Mouse (Mus musculus): ENCODE measurements at regions not wholly inside any gene's neighbourhood (a gene's known extent, or its start where the extent isn't known, plus 50 kb on each side); places are given as distances from the start of the nearest gene placed in this dataset.

DNA sequence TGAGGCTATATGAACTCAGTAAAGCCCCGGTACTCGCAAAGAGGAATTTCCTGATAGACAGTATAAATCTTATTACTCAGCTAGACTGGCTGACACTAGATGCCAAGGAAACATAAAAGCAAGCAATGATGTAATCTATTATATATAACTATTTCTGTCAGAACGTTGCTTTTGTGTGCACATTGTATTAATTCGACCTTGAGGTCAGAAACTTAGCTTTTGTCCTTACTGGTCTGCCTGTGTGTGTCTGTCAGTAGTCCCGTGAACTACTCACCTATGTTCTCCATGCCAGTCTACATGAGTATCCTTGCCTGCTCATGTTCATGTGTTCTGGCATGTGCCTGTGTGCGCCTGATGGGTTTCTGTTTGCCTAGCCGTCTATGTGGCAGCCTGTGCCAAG lies 70.5 kb downstream of the Tmx1 start:
- WGBS = 56% methylated on average over 7 of the region's 7 CpGs
- H3K27me3 ChIP-seq (ENCODE audit: control insufficient read depth, insufficient read depth, low read length) = no peaks in the 10 kb centered on the region
- no peak for ATAC-seq (ENCODE audit: insufficient read depth, low FRiP score)

DNA sequence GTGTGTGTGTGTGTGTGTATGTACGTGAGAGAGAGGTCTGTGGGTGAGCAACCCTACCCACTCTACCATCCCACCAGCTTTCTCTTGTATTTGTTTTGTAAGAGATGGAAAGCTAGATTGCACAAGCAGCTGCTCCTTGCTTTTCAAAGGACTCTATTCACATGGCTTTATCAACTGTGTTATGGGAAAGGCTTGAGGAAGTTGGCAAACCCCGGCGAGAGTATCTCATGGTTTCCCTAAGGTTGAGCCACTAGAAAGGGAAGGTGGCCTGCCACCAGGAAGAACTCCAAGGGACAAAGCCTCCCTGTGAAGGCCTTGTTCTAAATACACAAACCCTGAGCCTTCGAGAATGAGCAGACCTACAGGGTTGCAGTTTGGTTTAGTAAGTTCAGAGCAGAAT lies 71.8 kb downstream of the Tmx1 start:
- Histone ChIP-seq H3K4me1 (ENCODE audit: control insufficient read depth, insufficient read depth, low read length) (peaks cover 7% of the 10 kb centered on the region; the same call in 1 of the 2 replicates), H3K4me3 (replicated peaks; ENCODE audit: low read length) (no peak overlapping the region), H3K27me3 (ENCODE audit: control insufficient read depth, insufficient read depth, low read length) (no peaks in the 10 kb centered on the region), H3K36me3 (ENCODE audit: control insufficient read depth, insufficient read depth, low read length) (no peaks in the 10 kb centered on the region), H3K9me3 (replicated peaks; ENCODE audit: control insufficient read depth, low read length) (no peaks in the 10 kb centered on the region), H3K4me2 (ENCODE audit: low read depth, low read length) (no peak overlapping the region), H3K27ac (ENCODE audit: low read length) (peak overlapping the region; percentile 51), H3K9ac (ENCODE audit: low read length) (no peak overlapping the region)
- 60% methylated on average over 4 of the region's 4 CpGs for WGBS
- ATAC-seq (ENCODE audit: insufficient read depth, low FRiP score) = peak; percentile 56; the same call in 1 of the 2 replicates

More for the DNA sequence above, 70.5 kb downstream of the Tmx1 start:
- Histone ChIP-seq H3K36me3 (ENCODE audit: control insufficient read depth, insufficient read depth, low read length) (no peaks in the 10 kb centered on the region), H3K4me2 (ENCODE audit: low read depth, low read length) (no peak overlapping the region), H3K4me3 (replicated peaks; ENCODE audit: low read length) (no peak overlapping the region), H3K9ac (ENCODE audit: low read length) (no peak overlapping the region), H3K27ac (ENCODE audit: low read length) (peak overlapping the region; percentile 53), H3K4me1 (ENCODE audit: control insufficient read depth, insufficient read depth, low read length) (peaks cover 7% of the 10 kb centered on the region; the same call in 1 of the 2 replicates), H3K9me3 (replicated peaks; ENCODE audit: control insufficient read depth, low read length) (no peaks in the 10 kb centered on the region)

DNA sequence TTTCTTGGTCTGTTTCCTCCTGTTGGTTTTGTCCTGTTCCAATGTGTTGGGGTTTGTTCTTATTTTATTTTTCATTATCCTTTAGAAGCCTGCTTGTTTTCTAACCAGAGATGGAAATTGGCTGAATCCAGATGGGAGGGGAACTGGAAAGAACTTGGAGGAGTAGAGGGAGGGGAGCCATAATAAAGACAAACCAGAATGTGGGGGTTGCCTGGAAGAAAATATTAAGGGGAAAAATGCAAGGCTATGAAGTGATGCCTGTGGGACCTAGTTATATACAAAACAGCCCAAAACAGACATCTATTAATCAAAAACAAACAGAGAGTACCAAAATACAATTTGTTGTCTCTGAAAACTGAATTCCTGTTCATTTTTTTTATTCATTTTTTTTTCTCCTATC lies 78.8 kb downstream of the Tmx1 start:
- no peak for ATAC-seq (ENCODE audit: insufficient read depth, low FRiP score)
- no peak overlapping the region for H3K4me3 ChIP-seq (replicated peaks; ENCODE audit: low read length)

DNA sequence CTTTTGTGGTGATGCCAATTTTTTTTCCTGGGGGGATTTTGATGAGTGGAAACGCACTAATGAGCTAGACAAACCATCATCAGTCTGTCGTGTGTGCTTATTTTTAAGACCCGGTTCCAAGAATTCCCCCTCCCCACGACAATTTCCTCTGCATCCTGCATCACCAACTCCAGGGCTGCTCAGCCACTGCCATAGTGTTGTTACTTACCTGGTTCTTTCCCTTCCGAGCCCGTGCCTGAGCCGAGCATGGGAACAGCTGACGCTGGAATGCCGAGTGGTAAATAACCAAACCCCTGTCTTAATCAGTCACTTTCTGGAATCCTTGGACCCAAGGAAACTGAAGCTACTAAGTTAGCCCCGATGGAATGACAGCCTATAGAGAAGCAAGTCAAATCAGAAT lies 79.3 kb downstream of the Tmx1 start:
- Histone ChIP-seq H3K4me2 (ENCODE audit: low read depth, low read length) (no peak overlapping the region), H3K4me3 (replicated peaks; ENCODE audit: low read length) (no peak overlapping the region), H3K9ac (ENCODE audit: low read length) (no peak overlapping the region), H3K27ac (ENCODE audit: low read length) (no peak overlapping the region), H3K36me3 (ENCODE audit: control insufficient read depth, insufficient read depth, low read length) (no peaks in the 10 kb centered on the region), H3K4me1 (ENCODE audit: control insufficient read depth, insufficient read depth, low read length) (peaks cover 7% of the 10 kb centered on the region), H3K27me3 (ENCODE audit: control insufficient read depth, insufficient read depth, low read length) (no peaks in the 10 kb centered on the region), H3K9me3 (replicated peaks; ENCODE audit: control insufficient read depth, low read length) (no peaks in the 10 kb centered on the region)
- 52% methylated on average over 10 of the region's 10 CpGs for WGBS
- ATAC-seq (ENCODE audit: insufficient read depth, low FRiP score) = no peak

More for the DNA sequence above, 78.8 kb downstream of the Tmx1 start:
- Histone ChIP-seq H3K27me3 (ENCODE audit: control insufficient read depth, insufficient read depth, low read length) (no peaks in the 10 kb centered on the region), H3K9ac (ENCODE audit: low read length) (no peak overlapping the region), H3K27ac (ENCODE audit: low read length) (no peak overlapping the region), H3K9me3 (replicated peaks; ENCODE audit: control insufficient read depth, low read length) (no peaks in the 10 kb centered on the region), H3K36me3 (ENCODE audit: control insufficient read depth, insufficient read depth, low read length) (no peaks in the 10 kb centered on the region), H3K4me1 (ENCODE audit: control insufficient read depth, insufficient read depth, low read length) (peaks cover 7% of the 10 kb centered on the region), H3K4me2 (ENCODE audit: low read depth, low read length) (no peak overlapping the region)

DNA sequence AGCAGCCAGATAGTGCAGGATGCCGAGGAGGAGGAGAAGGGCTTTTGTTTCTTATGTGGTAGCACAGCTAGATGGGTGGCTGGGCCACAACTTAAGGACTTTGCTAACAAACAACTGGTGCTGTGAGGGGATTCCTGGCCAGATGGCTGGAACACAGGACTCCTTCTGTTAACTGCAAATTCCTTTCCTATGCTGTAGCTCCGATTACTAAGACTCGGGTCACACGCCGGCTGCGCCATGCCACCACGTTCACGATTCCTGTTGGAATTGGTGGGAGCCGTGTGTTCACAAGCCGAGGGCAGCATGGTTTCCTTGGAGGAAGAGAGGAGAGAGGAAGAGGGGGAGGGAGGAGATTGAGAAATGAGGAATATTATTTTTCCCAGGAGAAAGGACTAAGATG lies 79.9 kb downstream of the Tmx1 start:
- H3K27ac ChIP-seq (ENCODE audit: low read length) = peak overlapping the region; percentile 2; the same call in 1 of the 2 replicates
- H3K4me1 ChIP-seq (ENCODE audit: control insufficient read depth, insufficient read depth, low read length) = peaks cover 7% of the 10 kb centered on the region
- H3K27me3 ChIP-seq (ENCODE audit: control insufficient read depth, insufficient read depth, low read length) = no peaks in the 10 kb centered on the region
- no peaks in the 10 kb centered on the region for H3K36me3 ChIP-seq (ENCODE audit: control insufficient read depth, insufficient read depth, low read length)
- H3K4me2 ChIP-seq (ENCODE audit: low read depth, low read length) = no peak overlapping the region
- no peaks in the 10 kb centered on the region for H3K9me3 ChIP-seq (replicated peaks; ENCODE audit: control insufficient read depth, low read length)
- ATAC-seq (ENCODE audit: insufficient read depth, low FRiP score) = no peak
- WGBS = 65% methylated on average over 10 of the region's 10 CpGs
- H3K4me3 ChIP-seq (replicated peaks; ENCODE audit: low read length) = no peak overlapping the region
- H3K9ac ChIP-seq (ENCODE audit: low read length) = no peak overlapping the region

DNA sequence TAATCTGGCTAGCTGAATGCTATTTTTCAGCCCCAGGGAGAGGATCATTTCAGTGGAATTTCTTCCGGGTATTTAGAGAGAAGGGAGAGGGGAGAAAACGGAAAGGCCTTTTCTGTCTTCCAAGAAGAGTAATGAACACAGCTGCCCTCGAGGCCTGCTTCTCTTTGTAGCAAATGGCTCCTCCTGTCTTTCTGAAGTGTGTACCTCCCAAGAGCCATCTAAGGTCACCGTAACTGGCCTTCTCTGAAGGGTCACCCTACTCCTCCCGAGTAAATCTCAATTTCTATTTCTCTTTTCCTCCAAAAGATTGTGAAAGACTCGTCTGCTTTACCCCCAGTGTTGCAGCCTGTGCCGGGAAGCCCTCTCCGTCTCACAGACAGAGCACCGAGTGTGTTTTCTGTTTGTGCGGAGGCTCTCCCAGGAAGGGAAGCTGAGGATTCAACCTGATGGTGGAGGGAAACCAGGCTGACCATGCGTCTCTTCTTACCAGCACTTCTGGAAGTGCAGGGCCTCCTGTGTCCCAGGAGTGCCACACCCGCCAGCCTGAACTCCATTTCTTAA lies 80.6 kb downstream of the Tmx1 start:
- Histone ChIP-seq H3K9me3 (replicated peaks; ENCODE audit: control insufficient read depth, low read length) (no peaks in the 10 kb centered on the region), H3K4me3 (replicated peaks; ENCODE audit: low read length) (no peak overlapping the region), H3K4me2 (ENCODE audit: low read depth, low read length) (no peak overlapping the region), H3K27me3 (ENCODE audit: control insufficient read depth, insufficient read depth, low read length) (no peaks in the 10 kb centered on the region), H3K27ac (ENCODE audit: low read length) (no peak overlapping the region), H3K9ac (ENCODE audit: low read length) (no peak overlapping the region), H3K4me1 (ENCODE audit: control insufficient read depth, insufficient read depth, low read length) (peaks cover 7% of the 10 kb centered on the region), H3K36me3 (ENCODE audit: control insufficient read depth, insufficient read depth, low read length) (no peaks in the 10 kb centered on the region)
- 61% methylated on average over 12 of the region's 12 CpGs for WGBS
- ATAC-seq (ENCODE audit: insufficient read depth, low FRiP score) = no peak

DNA sequence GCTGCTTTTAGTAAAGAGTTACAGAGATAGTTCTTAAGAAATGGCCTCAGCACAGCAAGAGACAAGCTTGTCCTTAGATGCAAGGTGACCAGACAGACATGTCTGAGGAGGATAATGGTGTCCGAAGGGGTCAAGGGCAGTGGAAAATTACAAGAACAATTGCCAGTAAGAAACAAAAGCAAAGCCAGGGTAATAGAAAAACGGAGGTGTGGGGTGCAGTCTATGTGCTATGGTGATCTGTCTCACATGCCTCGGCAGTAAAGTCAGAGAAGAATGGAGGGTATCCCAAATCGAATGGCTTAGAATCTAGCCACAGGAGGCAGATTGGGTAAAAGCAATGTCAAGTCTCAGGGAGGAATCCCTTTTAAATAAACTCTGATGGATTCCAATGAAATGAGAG lies 86.2 kb downstream of the Tmx1 start:
- ATAC-seq (ENCODE audit: insufficient read depth, low FRiP score) = no peak
- H3K4me2 ChIP-seq (ENCODE audit: low read depth, low read length) = no peak overlapping the region
- H3K4me1 ChIP-seq (ENCODE audit: control insufficient read depth, insufficient read depth, low read length) = peaks cover 3% of the 10 kb centered on the region
- no peak overlapping the region for H3K4me3 ChIP-seq (replicated peaks; ENCODE audit: low read length)
- no peak overlapping the region for H3K27ac ChIP-seq (ENCODE audit: low read length)
- WGBS = 80% methylated on average over 4 of the region's 4 CpGs
- no peaks in the 10 kb centered on the region for H3K27me3 ChIP-seq (ENCODE audit: control insufficient read depth, insufficient read depth, low read length)
- H3K36me3 ChIP-seq (ENCODE audit: control insufficient read depth, insufficient read depth, low read length) = no peaks in the 10 kb centered on the region
- H3K9ac ChIP-seq (ENCODE audit: low read length) = no peak overlapping the region
- no peaks in the 10 kb centered on the region for H3K9me3 ChIP-seq (replicated peaks; ENCODE audit: control insufficient read depth, low read length)

DNA sequence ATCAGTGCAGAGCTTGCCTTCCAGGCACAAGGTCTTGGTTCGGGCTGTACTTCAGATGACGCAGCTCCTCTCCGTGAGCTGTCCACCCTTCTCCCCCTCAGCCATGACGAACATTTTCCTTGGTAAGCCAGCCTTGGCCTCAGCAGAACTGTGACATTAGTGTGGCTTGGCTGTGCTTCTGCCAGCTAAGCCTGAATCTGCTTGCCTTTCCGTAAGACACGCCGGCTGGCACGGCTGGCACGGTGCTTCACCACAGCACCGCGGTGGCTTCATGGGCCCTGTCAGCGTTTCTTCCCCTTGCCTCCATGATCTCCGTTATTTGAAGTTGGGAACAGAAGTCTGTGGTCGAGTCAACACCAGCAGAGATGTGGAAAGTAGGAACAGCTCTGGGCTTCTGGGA lies 87.0 kb downstream of the Tmx1 start:
- H3K27ac ChIP-seq (ENCODE audit: low read length) = no peak overlapping the region
- WGBS = 94% methylated on average over 14 of the region's 14 CpGs
- H3K4me3 ChIP-seq (replicated peaks; ENCODE audit: low read length) = no peak overlapping the region
- no peak for ATAC-seq (ENCODE audit: insufficient read depth, low FRiP score)
- no peak overlapping the region for H3K4me2 ChIP-seq (ENCODE audit: low read depth, low read length)
- H3K4me1 ChIP-seq (ENCODE audit: control insufficient read depth, insufficient read depth, low read length) = peaks cover 10% of the 10 kb centered on the region
- H3K9ac ChIP-seq (ENCODE audit: low read length) = no peak overlapping the region
- H3K9me3 ChIP-seq (replicated peaks; ENCODE audit: control insufficient read depth, low read length) = no peaks in the 10 kb centered on the region
- no peaks in the 10 kb centered on the region for H3K27me3 ChIP-seq (ENCODE audit: control insufficient read depth, insufficient read depth, low read length)
- H3K36me3 ChIP-seq (ENCODE audit: control insufficient read depth, insufficient read depth, low read length) = no peaks in the 10 kb centered on the region

DNA sequence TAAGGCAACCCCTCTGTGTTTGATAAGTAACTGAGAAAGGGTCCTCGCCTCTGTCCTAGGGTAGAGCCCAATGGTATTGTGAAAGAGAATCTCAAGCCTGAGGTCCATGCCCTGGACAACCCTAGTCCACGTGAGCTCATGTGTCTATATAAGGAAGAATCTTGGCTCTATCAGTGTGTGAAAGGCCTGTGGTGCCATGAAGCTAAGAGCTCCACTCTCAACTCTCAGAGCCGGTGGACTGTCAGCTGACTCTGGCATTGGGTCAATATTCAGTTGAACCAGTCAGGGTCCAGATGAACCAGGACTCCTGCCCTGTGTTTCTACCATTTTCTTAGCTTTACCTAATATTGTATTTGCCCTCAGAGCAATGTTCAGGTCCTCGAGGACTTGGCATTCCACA lies 88.5 kb downstream of the Tmx1 start:
- Histone ChIP-seq H3K4me2 (ENCODE audit: low read depth, low read length) (no peak overlapping the region), H3K4me3 (replicated peaks; ENCODE audit: low read length) (no peak overlapping the region), H3K4me1 (ENCODE audit: control insufficient read depth, insufficient read depth, low read length) (peaks cover 14% of the 10 kb centered on the region), H3K9me3 (replicated peaks; ENCODE audit: control insufficient read depth, low read length) (no peaks in the 10 kb centered on the region), H3K27ac (ENCODE audit: low read length) (no peak overlapping the region), H3K9ac (ENCODE audit: low read length) (no peak overlapping the region), H3K27me3 (ENCODE audit: control insufficient read depth, insufficient read depth, low read length) (no peaks in the 10 kb centered on the region), H3K36me3 (ENCODE audit: control insufficient read depth, insufficient read depth, low read length) (no peaks in the 10 kb centered on the region)
- ATAC-seq (ENCODE audit: insufficient read depth, low FRiP score) = no peak
- 88% methylated on average over 4 of the region's 4 CpGs for WGBS

DNA sequence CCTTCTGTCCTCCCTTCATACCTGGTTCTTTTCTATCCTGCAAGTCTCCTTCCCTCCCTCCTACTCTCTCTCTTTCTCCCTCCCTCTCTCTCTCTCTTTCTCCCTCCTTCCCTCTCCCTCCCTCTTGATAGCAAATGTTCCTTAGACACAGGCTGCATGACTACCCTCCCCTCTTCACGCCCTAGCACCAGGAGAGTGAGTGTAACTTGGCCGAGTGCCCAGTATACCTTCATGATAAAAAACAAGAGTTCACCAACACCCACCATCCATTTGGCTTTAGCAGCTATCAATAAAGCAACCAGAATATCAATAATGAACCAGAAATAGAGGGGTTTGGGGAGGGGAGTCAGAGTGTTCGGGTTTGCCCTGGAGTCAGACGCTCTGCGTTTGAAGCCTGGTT lies 90.4 kb downstream of the Tmx1 start:
- no peak overlapping the region for H3K4me3 ChIP-seq (replicated peaks; ENCODE audit: low read length)
- no peak overlapping the region for H3K4me2 ChIP-seq (ENCODE audit: low read depth, low read length)
- no peaks in the 10 kb centered on the region for H3K9me3 ChIP-seq (replicated peaks; ENCODE audit: control insufficient read depth, low read length)
- H3K27me3 ChIP-seq (ENCODE audit: control insufficient read depth, insufficient read depth, low read length) = no peaks in the 10 kb centered on the region
- H3K9ac ChIP-seq (ENCODE audit: low read length) = no peak overlapping the region
- peak overlapping the region; percentile 77 for H3K27ac ChIP-seq (ENCODE audit: low read length)
- peaks cover 14% of the 10 kb centered on the region for H3K4me1 ChIP-seq (ENCODE audit: control insufficient read depth, insufficient read depth, low read length)
- peak; percentile 85 for ATAC-seq (ENCODE audit: insufficient read depth, low FRiP score)
- 38% methylated on average over 5 of the region's 5 CpGs for WGBS
- H3K36me3 ChIP-seq (ENCODE audit: control insufficient read depth, insufficient read depth, low read length) = no peaks in the 10 kb centered on the region

Data from stomach, embryonic 16.5 days (tissue).